Mouse (Mus musculus) kidney, embryonic 15.5 days (tissue): ENCODE results near the gene Clptm1. TPM values are rescaled to one million over a fixed set of nuclear protein-coding genes. Genes with fewer than 3 reads are reported as not detected.

ENCODE experiments used
- ATAC-seq: fragments of 200-750 bp; cut with Nextera tagmentation; replicated peaks from 2 replicates; pipeline ENCODE4 v1.8.0; 2017; ENCODE audit warnings: moderate TSS enrichment; ENCODE audit not compliant: low FRiP score
- H3K27ac ChIP-seq: fragments of 300-500 bp; sonication (generic); 2 replicates; pipeline ENCODE4 v1.5.1; 2015; ENCODE audit warnings: mild to moderate bottlenecking, inconsistent platforms
- H3K27me3 ChIP-seq: fragments of 300-500 bp; sonication (generic); 2 replicates; pipeline ENCODE4 v1.6.1; 2015; ENCODE audit warnings: inconsistent platforms
- H3K36me3 ChIP-seq: fragments of 300-500 bp; sonication (generic); 2 replicates; pipeline ENCODE4 v1.6.1; 2015; ENCODE audit warnings: inconsistent platforms
- H3K4me1 ChIP-seq: fragments of 300-500 bp; sonication (generic); 2 replicates; pipeline ENCODE4 v1.6.1; 2015; ENCODE audit warnings: inconsistent platforms
- H3K4me2 ChIP-seq: fragments of 300-500 bp; sonication (generic); 2 replicates; pipeline ENCODE4 v1.6.1; 2015; ENCODE audit warnings: moderate library complexity, mild to moderate bottlenecking, inconsistent platforms
- H3K4me3 ChIP-seq: fragments of 300-500 bp; sonication (generic); replicated peaks from 2 replicates; pipeline ENCODE4 v1.5.1; 2015; ENCODE audit warnings: mild to moderate bottlenecking, inconsistent platforms
- H3K9ac ChIP-seq: fragments of 300-500 bp; sonication (generic); 2 replicates; pipeline ENCODE4 v1.6.1; 2015; ENCODE audit warnings: mild to moderate bottlenecking, inconsistent platforms
- H3K9me3 ChIP-seq: fragments of 300-500 bp; sonication (generic); replicated peaks from 2 replicates; pipeline ENCODE4 v1.6.1; 2016; ENCODE audit warnings: inconsistent platforms
- WGBS: fragments of 180-500 bp; shearing (Covaris S2); methylation state at CpG from one replicate; pipeline ENCODE4 v1.1.7; 2015; ENCODE audit warnings: mixed read lengths; 5-methylcytosine and 5-hydroxymethylcytosine counted together
- polyA plus RNA-seq: library from polyadenylated mRNA; unstranded; fragments of >200 nt; fragmentation: Nextera tagmentation; extraction: Ambion mirVana; gene quantifications from 2 replicates; pipeline ENCODE4 v1.2.1, GENCODE M21; 2015

Gene Clptm1
- polyA plus RNA-seq, 1 experiment from 2014 or later = 91.5 TPM

GRCm38 (mm10) chr7:19698907-19699826, 34.3 kb upstream of the Clptm1 start, which contains the start of gene Apoe:
Gene Apoe (minus strand): TSS chr7:19699188.
- peaks cover 41% of the 10 kb centered on the region for H3K36me3 ChIP-seq
- H3K4me1 ChIP-seq = peaks cover 52% of the 10 kb centered on the region
- H3K27ac ChIP-seq = peak within 1 kb of the TSS; percentile 60
- WGBS = 1% methylated on average over 20 of the region's 20 CpGs
- H3K27me3 ChIP-seq = no peaks in the 10 kb centered on the region
- H3K4me2 ChIP-seq = peak within 1 kb of the TSS; percentile 72
- no peaks in the 10 kb centered on the region for H3K9me3 ChIP-seq
- H3K4me3 ChIP-seq = peak within 1 kb of the TSS; percentile 42
- H3K9ac ChIP-seq = peak within 1 kb of the TSS; percentile 40
- ATAC-seq = peak; percentile 44; the same call in 1 of the 2 replicates

GRCm38 (mm10) chr7:19697949-19698906, 33.4 kb upstream of the Clptm1 start:
- Histone ChIP-seq H3K27ac (peak overlapping the region; percentile 60), H3K4me3 (peak overlapping the region; percentile 42), H3K9me3 (no peaks in the 10 kb centered on the region), H3K9ac (peak overlapping the region; percentile 40), H3K4me1 (peaks cover 56% of the 10 kb centered on the region), H3K36me3 (peaks cover 32% of the 10 kb centered on the region), H3K27me3 (no peaks in the 10 kb centered on the region), H3K4me2 (peak overlapping the region; percentile 72)
- 3% methylated on average over 28 of the region's 28 CpGs for WGBS
- no peak for ATAC-seq

- Histone ChIP-seq H3K9me3 (no peaks in the 10 kb centered on the region), H3K27me3 (no peaks in the 10 kb centered on the region), H3K4me3 (no peak overlapping the region), H3K36me3 (peaks cover 13% of the 10 kb centered on the region), H3K4me2 (no peak overlapping the region), H3K9ac (no peak overlapping the region), H3K4me1 (peaks cover 69% of the 10 kb centered on the region), H3K27ac (no peak overlapping the region)
- ATAC-seq = no peak
- WGBS = 97% methylated on average over 34 of the region's 34 CpGs
Observed at GRCm38 (mm10) chr7:19696336-19696873, 31.6 kb upstream of the Clptm1 start.

GRCm38 (mm10) chr7:19695881-19696280, 31.0 kb upstream of the Clptm1 start:
- Histone ChIP-seq H3K27ac (no peak overlapping the region), H3K4me2 (no peak overlapping the region), H3K4me3 (no peak overlapping the region), H3K9me3 (no peaks in the 10 kb centered on the region), H3K4me1 (peaks cover 66% of the 10 kb centered on the region), H3K9ac (no peak overlapping the region), H3K27me3 (no peaks in the 10 kb centered on the region), H3K36me3 (peaks cover 12% of the 10 kb centered on the region)
- 88% methylated on average over 6 of the region's 6 CpGs for WGBS
- no peak for ATAC-seq

GRCm38 (mm10) chr7:19695213-19695594, 30.4 kb upstream of the Clptm1 start:
- peaks cover 59% of the 10 kb centered on the region for H3K4me1 ChIP-seq
- 32% methylated on average over 8 of the region's 8 CpGs for WGBS
- H3K9me3 ChIP-seq = no peaks in the 10 kb centered on the region
- H3K27me3 ChIP-seq = no peaks in the 10 kb centered on the region
- H3K27ac ChIP-seq = peak overlapping the region; percentile 27; the same call in 1 of the 2 replicates
- peaks cover 9% of the 10 kb centered on the region for H3K36me3 ChIP-seq
- H3K4me2 ChIP-seq = no peak overlapping the region
- ATAC-seq = no peak
- no peak overlapping the region for H3K9ac ChIP-seq
- no peak overlapping the region for H3K4me3 ChIP-seq

GRCm38 (mm10) chr7:19694336-19695212, 29.7 kb upstream of the Clptm1 start:
- Histone ChIP-seq H3K27me3 (no peaks in the 10 kb centered on the region), H3K4me2 (no peak overlapping the region), H3K4me1 (peaks cover 54% of the 10 kb centered on the region), H3K36me3 (peaks cover 9% of the 10 kb centered on the region), H3K4me3 (no peak overlapping the region), H3K27ac (0 out of 2 replicates have a peak overlapping the region, but pooled peaks have one; percentile 27), H3K9me3 (no peaks in the 10 kb centered on the region), H3K9ac (no peak overlapping the region)
- WGBS = 63% methylated on average over 10 of the region's 10 CpGs
- no peak for ATAC-seq

GRCm38 (mm10) chr7:19693421-19693820, 28.6 kb upstream of the Clptm1 start:
- no peak for ATAC-seq
- Histone ChIP-seq H3K36me3 (peaks cover 9% of the 10 kb centered on the region), H3K9ac (no peak overlapping the region), H3K4me3 (no peak overlapping the region), H3K27me3 (no peaks in the 10 kb centered on the region), H3K9me3 (no peaks in the 10 kb centered on the region), H3K4me2 (no peak overlapping the region), H3K27ac (0 out of 2 replicates have a peak overlapping the region, but pooled peaks have one; percentile 6), H3K4me1 (peaks cover 42% of the 10 kb centered on the region)
- 27% methylated on average over 10 of the region's 10 CpGs for WGBS

- WGBS = 44% methylated on average over 28 of the region's 28 CpGs
- H3K4me2 ChIP-seq = peak within 1 kb of the TSS; percentile 34
- peaks cover 9% of the 10 kb centered on the region for H3K36me3 ChIP-seq
- ATAC-seq = no peak
- no peaks in the 10 kb centered on the region for H3K9me3 ChIP-seq
- H3K4me3 ChIP-seq = peak within 1 kb of the TSS; percentile 6; the same call in 1 of the 2 replicates
- no peak within 1 kb of the TSS for H3K9ac ChIP-seq
- H3K27me3 ChIP-seq = no peaks in the 10 kb centered on the region
- 0 out of 2 replicates have a peak within 1 kb of the TSS, but pooled peaks have one; percentile 18 for H3K27ac ChIP-seq
- peaks cover 33% of the 10 kb centered on the region for H3K4me1 ChIP-seq
Observed at GRCm38 (mm10) chr7:19691873-19692865, 27.3 kb upstream of the Clptm1 start, which contains the start of gene Apoc1. Gene Apoc1 (minus strand): TSS chr7:19692660.

GRCm38 (mm10) chr7:19691434-19691833, 26.6 kb upstream of the Clptm1 start:
- peaks cover 3% of the 10 kb centered on the region for H3K36me3 ChIP-seq
- 0 out of 2 replicates have a peak overlapping the region, but pooled peaks have one; percentile 18 for H3K27ac ChIP-seq
- H3K27me3 ChIP-seq = no peaks in the 10 kb centered on the region
- ATAC-seq = no peak
- H3K4me3 ChIP-seq = peak overlapping the region; percentile 6; the same call in 1 of the 2 replicates
- H3K9me3 ChIP-seq = no peaks in the 10 kb centered on the region
- WGBS = 70% methylated on average over 6 of the region's 6 CpGs
- H3K4me1 ChIP-seq = peaks cover 33% of the 10 kb centered on the region
- peak overlapping the region; percentile 34 for H3K4me2 ChIP-seq
- no peak overlapping the region for H3K9ac ChIP-seq

GRCm38 (mm10) chr7:19690845-19691244, 26.0 kb upstream of the Clptm1 start:
- H3K4me1 ChIP-seq = peaks cover 35% of the 10 kb centered on the region
- WGBS = 84% methylated on average over 4 of the region's 4 CpGs

More at GRCm38 (mm10) chr7:19690845-19691244, 26.0 kb upstream of the Clptm1 start:
- Histone ChIP-seq H3K9ac (no peak overlapping the region), H3K9me3 (no peaks in the 10 kb centered on the region), H3K4me3 (no peak overlapping the region), H3K27ac (no peak overlapping the region), H3K36me3 (no peaks in the 10 kb centered on the region), H3K27me3 (no peaks in the 10 kb centered on the region), H3K4me2 (no peak overlapping the region)
- no peak for ATAC-seq
